In genomic region chr1:37866286-37866685, GRCm38 (mm10) we compare ENCODE assay signal across 8 mouse cellular contexts. TPM values are rescaled to one million over a fixed set of nuclear protein-coding genes. Genes with fewer than 3 reads are reported as not detected.
A peak's percentile ranks its signal among the peaks of the same experiment; 100 is the strongest.
DNase-seq lines count a peak whose midpoint lies in the region; ATAC-seq lines count a peak whose summit lies in the region.

Gene Tsga10, minus strand, starts transcription at chr1:37866429.

- H3K4me1 ChIP-seq in forebrain, embryonic 13.5 days, result peaks cover 12% of the 10 kb centered on the region; the same call in 1 of the 2 replicates
- peaks cover 8% of the 10 kb centered on the region for H3K4me1 ChIP-seq in limb, embryonic 13.5 days
- no peaks in the 10 kb centered on the region for H3K4me1 ChIP-seq in stomach, embryonic 15.5 days

- H3K9me3 ChIP-seq in forebrain, embryonic 13.5 days (replicated peaks), result no peaks in the 10 kb centered on the region
- no peaks in the 10 kb centered on the region; the same call in 1 of the 2 replicates for H3K9me3 ChIP-seq in limb, embryonic 13.5 days
- no peaks in the 10 kb centered on the region for H3K9me3 ChIP-seq in stomach, embryonic 15.5 days

- peak within 1 kb of the TSS; percentile 68 for H3K4me2 ChIP-seq in forebrain, embryonic 13.5 days
- peak within 1 kb of the TSS; percentile 78 for H3K4me2 ChIP-seq in limb, embryonic 13.5 days (replicated peaks)
- peak within 1 kb of the TSS; percentile 89 for H3K4me2 ChIP-seq in stomach, embryonic 15.5 days

- DNase-seq in frontal cortex, adult 2 months (ENCODE audit: extremely low spot score in 1 of 2, low spot score in 1 of 2), result no peak
- no peak for DNase-seq in frontal cortex, postnatal 10 days (ENCODE audit: low spot score in 2 of 2)
- DNase-seq in A20 (ENCODE audit: low read depth, low spot score), result peak; percentile 32
- no peak for DNase-seq in embryo, embryonic 10 days (ENCODE audit: low spot score)

- peaks cover 8% of the 10 kb centered on the region for H3K27me3 ChIP-seq in forebrain, embryonic 13.5 days
- H3K27me3 ChIP-seq in limb, embryonic 13.5 days, result peaks cover 7% of the 10 kb centered on the region; the same call in 1 of the 2 replicates
- H3K27me3 ChIP-seq in stomach, embryonic 15.5 days (replicated peaks), result no peaks in the 10 kb centered on the region

- H3K9ac ChIP-seq in forebrain, embryonic 13.5 days, result peak within 1 kb of the TSS; percentile 82
- H3K9ac ChIP-seq in limb, embryonic 13.5 days, result peak within 1 kb of the TSS; percentile 69
- H3K9ac ChIP-seq in stomach, embryonic 15.5 days, result peak within 1 kb of the TSS; percentile 45

- ATAC-seq in forebrain, embryonic 13.5 days, result no peak
- no peak for ATAC-seq in limb, embryonic 13.5 days (ENCODE audit: low FRiP score, low read depth)
- ATAC-seq in stomach, embryonic 15.5 days (ENCODE audit: insufficient read depth, low FRiP score, low read depth), result no peak
- no peak for ATAC-seq in megakaryocyte-erythroid progenitor cell, adult 5-6 weeks (replicated peaks; ENCODE audit: low FRiP score, low TSS enrichment, poor library complexity, severe bottlenecking)

- 83% methylated on average over 6 of the region's 6 CpGs for WGBS in forebrain, embryonic 13.5 days
- 84% methylated on average over 6 of the region's 6 CpGs for WGBS in limb, embryonic 13.5 days
- WGBS in stomach, embryonic 15.5 days, result 82% methylated on average over 6 of the region's 6 CpGs

- no peaks in the 10 kb centered on the region for H3K36me3 ChIP-seq in forebrain, embryonic 13.5 days (ENCODE audit: poor library complexity, severe bottlenecking)
- H3K36me3 ChIP-seq in limb, embryonic 13.5 days, result no peaks in the 10 kb centered on the region
- H3K36me3 ChIP-seq in stomach, embryonic 15.5 days, result no peaks in the 10 kb centered on the region

- peak within 1 kb of the TSS; percentile 85 for H3K27ac ChIP-seq in forebrain, embryonic 13.5 days
- H3K27ac ChIP-seq in limb, embryonic 13.5 days, result peak within 1 kb of the TSS; percentile 70
- peak within 1 kb of the TSS; percentile 90 for H3K27ac ChIP-seq in stomach, embryonic 15.5 days

- H3K4me3 ChIP-seq in forebrain, embryonic 13.5 days, result peak within 1 kb of the TSS; percentile 66
- H3K4me3 ChIP-seq in limb, embryonic 13.5 days, result peak within 1 kb of the TSS; percentile 68
- peak within 1 kb of the TSS; percentile 70 for H3K4me3 ChIP-seq in stomach, embryonic 15.5 days (replicated peaks)

RNA-seq across cellular contexts. Expression of gene Tsga10, which starts in this region (rescaled TPM):
- 12.6 and 14.9 TPM in 2 replicates for polyA plus RNA-seq in frontal cortex, adult 2 months (2012; rRNA removed)
- 18.9 and 21.3 TPM in 2 replicates for polyA plus RNA-seq in forebrain, embryonic 13.5 days (2015; fragmentation: Nextera tagmentation; extraction: Ambion mirVana)
- 5.8 and 7.5 TPM in 2 replicates for polyA plus RNA-seq in limb, embryonic 13.5 days (2015; fragmentation: Nextera tagmentation; extraction: Ambion mirVana)
- polyA plus RNA-seq in stomach, embryonic 15.5 days (2015; fragmentation: Nextera tagmentation; extraction: Ambion mirVana), result 4.2 and 4.8 TPM in 2 replicates
- total RNA-seq in megakaryocyte-erythroid progenitor cell, adult 5-6 weeks (2014; fragmentation: Nextera tagmentation), result 1.4 and 2.4 TPM in 2 replicates
- total RNA-seq in megakaryocyte-erythroid progenitor cell, adult 5-6 weeks (2017), result 2.2 and 4.6 TPM in 2 replicates
